ENCODE assay signal across 8 mouse cellular contexts in genomic region chr3:138488584-138489326, GRCm38 (mm10). TPM values are rescaled to one million over a fixed set of nuclear protein-coding genes. Genes with fewer than 3 reads are reported as not detected.
A peak's percentile ranks its signal among the peaks of the same experiment; 100 is the strongest.
DNase-seq lines count a peak whose midpoint lies in the region; ATAC-seq and TF ChIP-seq lines count a peak whose summit lies in the region.

No protein-coding gene starts in this region.

- no peak for TF ChIP-seq CTCF in lung, postnatal 0 days (IDR thresholded peaks at IDR 0.05)

- intact Hi-C loops in left cerebral cortex, postnatal 4 days (cut with DNase I), result loop anchor here (10.0 kb wide), 1 partner anchor 256 kb away; the partner anchor contains the start of gene Tspan5

- peak overlapping the region; percentile 79 for H3K27ac ChIP-seq in hindbrain, embryonic 11.5 days (ENCODE audit: low read depth, low read length)
- peak overlapping the region; percentile 85 for H3K27ac ChIP-seq in lung, postnatal 0 days (ENCODE audit: low read length)

- peak overlapping the region; percentile 84 for H3K9ac ChIP-seq in hindbrain, embryonic 11.5 days (ENCODE audit: low read depth, low read length)
- peak overlapping the region; percentile 70 for H3K9ac ChIP-seq in lung, postnatal 0 days (replicated peaks; ENCODE audit: low read depth)

- no peaks in the 10 kb centered on the region for H3K4me1 ChIP-seq in hindbrain, embryonic 11.5 days (replicated peaks; ENCODE audit: control insufficient read depth, insufficient read depth, low read length)
- peaks cover 3% of the 10 kb centered on the region; the same call in 1 of the 2 replicates for H3K4me1 ChIP-seq in lung, postnatal 0 days (ENCODE audit: insufficient read depth, low read depth, low read length)

- peak overlapping the region; percentile 41 for H3K4me2 ChIP-seq in hindbrain, embryonic 11.5 days (replicated peaks; ENCODE audit: low read depth, low read length)
- H3K4me2 ChIP-seq in lung, postnatal 0 days (replicated peaks; ENCODE audit: low read depth, low read length), result peak overlapping the region; percentile 73

- DNase-seq in left cerebral cortex, postnatal 4 days, result peak; percentile 43
- no peak for DNase-seq in left cerebral cortex, adult 8-10 months (ENCODE audit: low spot score in 2 of 2)
- DNase-seq in Muller cell, postnatal 12 days (ENCODE audit: inconsistent ontology term), result peak; percentile 39
- DNase-seq in c-Kit-negative CD71-positive TER-119-positive erythroid progenitor cells, embryonic 14.5 days (ENCODE audit: low read depth, low spot score), result peak; percentile 21
- DNase-seq in hindbrain, embryonic 11.5 days (ENCODE audit: low spot score), result peak; percentile 46
- peak; percentile 40 for DNase-seq in lung, postnatal 0 days (ENCODE audit: low spot score)
- peak; percentile 71 for DNase-seq in testis, postnatal 10 days (ENCODE audit: low spot score)
- DNase-seq in layer of hippocampus, adult 9-11 months, result no peak

- no peak for TF ChIP-seq EP300 in lung, postnatal 0 days (IDR thresholded peaks at IDR 0.05)

- WGBS in hindbrain, embryonic 11.5 days, result under 1% methylated on average over 56 of the region's 61 CpGs
- WGBS in lung, postnatal 0 days, result under 1% methylated on average over 45 of the region's 61 CpGs

- ATAC-seq in hindbrain, embryonic 11.5 days (ENCODE audit: low FRiP score), result no peak; the same call in 1 of the 2 replicates
- peak; percentile 55 for ATAC-seq in lung, postnatal 0 days

- no peaks in the 10 kb centered on the region; the same call in 1 of the 2 replicates for H3K36me3 ChIP-seq in hindbrain, embryonic 11.5 days (ENCODE audit: control insufficient read depth, insufficient read depth, low read length)
- no peaks in the 10 kb centered on the region for H3K36me3 ChIP-seq in lung, postnatal 0 days (ENCODE audit: insufficient read depth, low read length)

- no peaks in the 10 kb centered on the region for H3K9me3 ChIP-seq in hindbrain, embryonic 11.5 days (ENCODE audit: control insufficient read depth, low read length)
- H3K9me3 ChIP-seq in lung, postnatal 0 days (ENCODE audit: low read length), result no peaks in the 10 kb centered on the region

- H3K27me3 ChIP-seq in hindbrain, embryonic 11.5 days (ENCODE audit: control insufficient read depth, insufficient read depth, low read length), result no peaks in the 10 kb centered on the region
- H3K27me3 ChIP-seq in lung, postnatal 0 days (replicated peaks; ENCODE audit: insufficient read depth, low read length), result no peaks in the 10 kb centered on the region

- H3K4me3 ChIP-seq in hindbrain, embryonic 11.5 days (ENCODE audit: low read depth, low read length), result peak overlapping the region; percentile 91
- peak overlapping the region; percentile 94 for H3K4me3 ChIP-seq in lung, postnatal 0 days (ENCODE audit: low read depth, low read length)

RNA-seq across cellular contexts. Expression of gene Metap1, which starts 0.6 kb away (rescaled TPM):
- 10 to 100 TPM; 62.7 to 64.6 TPM for total RNA-seq in left cerebral cortex, postnatal 4 days (2021)
- total RNA-seq in left cerebral cortex, adult 8-10 months (2022), result 10 to 100 TPM; 36.4 to 41.4 (median 37.1) TPM
- 60.3 and 64.6 TPM in 2 replicates for polyA plus RNA-seq in hindbrain, embryonic 11.5 days (2014; fragmentation: Nextera tagmentation; extraction: Ambion mirVana)
- 23.9 and 25.2 TPM in 2 replicates for polyA plus RNA-seq in lung, postnatal 0 days (2015; fragmentation: Nextera tagmentation; extraction: Ambion mirVana)

RNA-seq across cellular contexts. Expression of gene Eif4e, which starts 37.2 kb away (rescaled TPM):
- 100 to 1,000 TPM; 174 to 192 TPM for total RNA-seq in left cerebral cortex, postnatal 4 days (2021)
- 100 to 1,000 TPM; 200 to 212 (median 205) TPM for total RNA-seq in left cerebral cortex, adult 8-10 months (2022)
- polyA plus RNA-seq in hindbrain, embryonic 11.5 days (2014; fragmentation: Nextera tagmentation; extraction: Ambion mirVana), result 401 and 469 TPM in 2 replicates
- polyA plus RNA-seq in lung, postnatal 0 days (2015; fragmentation: Nextera tagmentation; extraction: Ambion mirVana), result 121 and 125 TPM in 2 replicates

RNA-seq across cellular contexts. Expression of gene Adh5, which starts 45.9 kb away (rescaled TPM):
- 100 to 1,000 TPM; 120 to 122 TPM for total RNA-seq in left cerebral cortex, postnatal 4 days (2021)
- total RNA-seq in left cerebral cortex, adult 8-10 months (2022), result 10 to 100 TPM; 63.2 to 73.5 (median 70.0) TPM
- polyA plus RNA-seq in hindbrain, embryonic 11.5 days (2014; fragmentation: Nextera tagmentation; extraction: Ambion mirVana), result 270 and 272 TPM in 2 replicates
- polyA plus RNA-seq in lung, postnatal 0 days (2015; fragmentation: Nextera tagmentation; extraction: Ambion mirVana), result 116 and 125 TPM in 2 replicates

Comparison
In these comparisons a context has a peak if more than half of its experiments do, and no peak if none do; other contexts are left out.
1. DNase-seq: peak in left cerebral cortex, postnatal 4 days (single experiment), Muller cell, postnatal 12 days (single experiment), c-Kit-negative CD71-positive TER-119-positive erythroid progenitor cells, embryonic 14.5 days (single experiment), hindbrain, embryonic 11.5 days (single experiment), lung, postnatal 0 days (single experiment) and testis, postnatal 10 days (single experiment); none in left cerebral cortex, adult 8-10 months (0 of 2) and layer of hippocampus, adult 9-11 months (single experiment).